Comparison of ENCODE assay signal across 19 mouse cellular contexts in genomic region chr15:62331138-62331800, GRCm38 (mm10).
DNase-seq lines count a peak whose midpoint lies in the region; ATAC-seq and TF ChIP-seq lines count a peak whose summit lies in the region.
"Had no signal": no experiment of that assay in that cellular context is flagged by ENCODE, and none has a peak within 500 bp of the region (broad histone marks: within the 10 kb centered on the region; RNA-seq: fewer than 3 reads in every experiment).

No protein-coding gene starts in this region.

- no peak for TF ChIP-seq CTCF in MEL (IDR thresholded peaks at IDR 0.05 in 2 of 3, conservative IDR thresholded peaks at IDR 0.05 in 1 of 3; ENCODE audit: control insufficient read depth in 1 of 3, insufficient read depth in 1 of 3, low read depth in 2 of 3, low read length in 3 of 3, poor library complexity in 1 of 3, severe bottlenecking in 1 of 3)

- H3K27ac ChIP-seq in kidney, embryonic 14.5 days (ENCODE audit: low read depth, low read length): no peak overlapping the region
- no peak overlapping the region for H3K27ac ChIP-seq in MEL (ENCODE audit: control insufficient read depth, low read depth, low read length)
- H3K27ac ChIP-seq in midbrain, embryonic 14.5 days (replicated peaks; ENCODE audit: low read depth, low read length): no peak overlapping the region
- H3K27ac ChIP-seq: embryonic facial prominence, embryonic 10.5 days; forebrain, embryonic 13.5 days; hindbrain, embryonic 13.5 days; limb, embryonic 15.5 days; stomach, embryonic 15.5 days had no signal

- H3K79me2 ChIP-seq in MEL (ENCODE audit: control insufficient read depth, insufficient read depth, low read length, poor library complexity): no peaks in the 10 kb centered on the region; the same call in 1 of the 2 replicates

- peaks cover 10% of the 10 kb centered on the region; the same call in 1 of the 2 replicates for H3K4me1 ChIP-seq in kidney, embryonic 14.5 days (ENCODE audit: control insufficient read depth, insufficient read depth, low read length)
- peaks cover 19 to 38% of the 10 kb centered on the region in 2 experiments; a peak in 3 of 4 replicates for H3K4me1 ChIP-seq in MEL (ENCODE audit: control insufficient read depth in 1 of 2, insufficient read depth in 2 of 2, low read length in 2 of 2)
- H3K4me1 ChIP-seq in midbrain, embryonic 14.5 days (ENCODE audit: control insufficient read depth, insufficient read depth, low read length): no peaks in the 10 kb centered on the region
- H3K4me1 ChIP-seq: forebrain, embryonic 13.5 days had no signal

- no peaks in the 10 kb centered on the region for H3K36me3 ChIP-seq in kidney, embryonic 14.5 days (ENCODE audit: control insufficient read depth, insufficient read depth, low read length)
- H3K36me3 ChIP-seq in MEL (ENCODE audit: control insufficient read depth in 1 of 2, insufficient read depth in 2 of 2, low read length in 2 of 2): peaks cover 0 to 43% of the 10 kb centered on the region in 2 experiments; a peak in 2 of 4 replicates
- no peaks in the 10 kb centered on the region for H3K36me3 ChIP-seq in midbrain, embryonic 14.5 days (ENCODE audit: control insufficient read depth, insufficient read depth, low read length)
- H3K36me3 ChIP-seq: embryonic facial prominence, embryonic 10.5 days; hindbrain, embryonic 13.5 days; limb, embryonic 15.5 days; stomach, embryonic 15.5 days had no signal

- 88% methylated on average over 3 of the region's 3 CpGs for WGBS in kidney, embryonic 14.5 days
- WGBS in midbrain, embryonic 14.5 days: 94% methylated on average over 3 of the region's 3 CpGs

- no peak overlapping the region for H3K4me3 ChIP-seq in kidney, embryonic 14.5 days (ENCODE audit: low read length)
- H3K4me3 ChIP-seq in MEL (ENCODE audit: control insufficient read depth in 1 of 2, insufficient read depth in 1 of 2, low read depth in 2 of 2, low read length in 2 of 2): no peak overlapping the region
- no peak overlapping the region for H3K4me3 ChIP-seq in midbrain, embryonic 14.5 days (replicated peaks; ENCODE audit: low read depth, low read length)
- H3K4me3 ChIP-seq: embryonic facial prominence, embryonic 10.5 days; forebrain, embryonic 13.5 days; hindbrain, embryonic 13.5 days; limb, embryonic 15.5 days; megakaryocyte, embryonic 14.5 days; stomach, embryonic 15.5 days had no signal

- no peak for TF ChIP-seq RAD21 in MEL (IDR thresholded peaks at IDR 0.05; ENCODE audit: low read depth, low read length)

- no peak for ATAC-seq in kidney, embryonic 14.5 days (ENCODE audit: low FRiP score, low TSS enrichment)
- ATAC-seq in midbrain, embryonic 14.5 days (ENCODE audit: low FRiP score, low TSS enrichment): no peak
- ATAC-seq: forebrain, embryonic 13.5 days; midbrain, embryonic 16.5 days had no signal

- no peaks in the 10 kb centered on the region for H3K27me3 ChIP-seq in kidney, embryonic 14.5 days (ENCODE audit: control insufficient read depth, insufficient read depth, low read length)
- no peaks in the 10 kb centered on the region for H3K27me3 ChIP-seq in MEL (ENCODE audit: control insufficient read depth in 1 of 2, insufficient read depth in 2 of 2, low read length in 2 of 2)
- H3K27me3 ChIP-seq in midbrain, embryonic 14.5 days (ENCODE audit: control insufficient read depth, insufficient read depth, low read length): no peaks in the 10 kb centered on the region
- H3K27me3 ChIP-seq: forebrain, embryonic 13.5 days; hindbrain, embryonic 13.5 days; limb, embryonic 15.5 days; stomach, embryonic 15.5 days had no signal

- TF ChIP-seq EP300 in MEL (IDR thresholded peaks at IDR 0.05; ENCODE audit: low read depth in 1 of 2, low read length in 2 of 2): no peak; a peak in 1 of 4 replicates

- no peaks in the 10 kb centered on the region for H3K9me3 ChIP-seq in kidney, embryonic 14.5 days (ENCODE audit: control insufficient read depth, low read length)
- no peaks in the 10 kb centered on the region for H3K9me3 ChIP-seq in MEL (replicated peaks; ENCODE audit: insufficient read depth, low read length)
- H3K9me3 ChIP-seq in midbrain, embryonic 14.5 days (ENCODE audit: control insufficient read depth, low read length): no peaks in the 10 kb centered on the region
- H3K9me3 ChIP-seq: embryonic facial prominence, embryonic 10.5 days; forebrain, embryonic 13.5 days; hindbrain, embryonic 13.5 days; limb, embryonic 15.5 days; megakaryocyte, embryonic 14.5 days; stomach, embryonic 15.5 days had no signal

- DNase-seq in kidney, adult 18-20 months: peak; percentile 40
- DNase-seq in A20 (ENCODE audit: low read depth, low spot score): peak; percentile 49
- DNase-seq in MEL (ENCODE audit: low read depth, low spot score): no peak
- DNase-seq in kidney, postnatal 14 days: peak; percentile 50
- DNase-seq in midbrain, embryonic 14.5 days: no peak
- no peak for DNase-seq in thymus, postnatal 36 days
- DNase-seq: adrenal gland, postnatal 10 days; cerebellum, adult 18-20 months; layer of hippocampus, postnatal 36 days; spleen, adult 18-20 months; thymus, postnatal 14 days had no signal

- TF ChIP-seq POLR2A in MEL (IDR thresholded peaks at IDR 0.05; ENCODE audit: control insufficient read depth in 1 of 2, insufficient read depth in 1 of 2, low read depth in 1 of 2, low read length in 2 of 2, poor library complexity in 1 of 2): no peak

- no peak overlapping the region for H3K9ac ChIP-seq in kidney, embryonic 14.5 days (ENCODE audit: low read depth, low read length)
- no peak overlapping the region for H3K9ac ChIP-seq in MEL (ENCODE audit: control insufficient read depth, low read depth, low read length, poor library complexity, severe bottlenecking)
- no peak overlapping the region for H3K9ac ChIP-seq in midbrain, embryonic 14.5 days (replicated peaks; ENCODE audit: low read length)
- H3K9ac ChIP-seq: forebrain, embryonic 13.5 days; hindbrain, embryonic 13.5 days; limb, embryonic 15.5 days; stomach, embryonic 15.5 days had no signal

- H3K4me2 ChIP-seq in kidney, embryonic 14.5 days (replicated peaks; ENCODE audit: low read depth, low read length): no peak overlapping the region
- no peak overlapping the region for H3K4me2 ChIP-seq in midbrain, embryonic 14.5 days (ENCODE audit: low read length)
- H3K4me2 ChIP-seq: forebrain, embryonic 13.5 days; hindbrain, embryonic 13.5 days; limb, embryonic 15.5 days; stomach, embryonic 15.5 days had no signal

TF ChIP-seq in MEL, 35 proteins besides CTCF, POLR2A, EP300 and RAD21:
- TF ChIP-seq TCF12 (IDR thresholded peaks at IDR 0.05; ENCODE audit: low read depth, low read length): no peak
- no peak for TF ChIP-seq POLR2AphosphoS5 (IDR thresholded peaks at IDR 0.05; ENCODE audit: borderline replicate concordance, low read depth, low read length)
- no peak for TF ChIP-seq MEF2A (IDR thresholded peaks at IDR 0.05; ENCODE audit: extremely low read depth, insufficient replicate concordance, low read depth, low read length, poor library complexity, severe bottlenecking)
- TF ChIP-seq ZC3H11A (IDR thresholded peaks at IDR 0.05; ENCODE audit: low read depth, low read length): no peak
- no peak for TF ChIP-seq CHD2 (IDR thresholded peaks at IDR 0.05; ENCODE audit: low read length)
- no peak for TF ChIP-seq RCOR1 (IDR thresholded peaks at IDR 0.05; ENCODE audit: low read depth, low read length)
- no peak; the same call in 1 of the 2 replicates for TF ChIP-seq ZNF384 (IDR thresholded peaks at IDR 0.05; ENCODE audit: low read depth, low read length)
- no peak for TF ChIP-seq GABPA (IDR thresholded peaks at IDR 0.05; ENCODE audit: low read depth, low read length)
- TF ChIP-seq SMC3 (IDR thresholded peaks at IDR 0.05; ENCODE audit: low read depth, low read length): 0 out of 2 replicates have a peak, but pooled peaks have one; percentile 15

Comparison
In these comparisons a context has a peak if more than half of its experiments do, and no peak if none do; other contexts are left out.
1. DNase-seq: peak in kidney, adult 18-20 months (single experiment), A20 (single experiment) and kidney, postnatal 14 days (single experiment); none in MEL (single experiment), midbrain, embryonic 14.5 days (single experiment) and thymus, postnatal 36 days (0 of 2).